Mouse (Mus musculus) liver, embryonic 14.5 days (tissue): ENCODE data around the gene Tbcd. TPM values are rescaled to one million over a fixed set of nuclear protein-coding genes. Genes with fewer than 3 reads are reported as not detected.
A peak's percentile ranks its signal among the peaks of the same experiment; 100 is the strongest.

Source experiments
- ATAC-seq: fragments of 200-750 bp; cut with Nextera tagmentation; 2 replicates; pipeline ENCODE4 v1.8.0; 2017; ENCODE audit warnings: moderate number of reproducible peaks, mild to moderate bottlenecking, moderate library complexity; ENCODE audit not compliant: insufficient read depth
- DNase-seq, 3 experiments: peaks; one replicate each; pipeline ENCODE4 v3.0.0-alpha.2; 2012 to 2013; ENCODE audit warnings: low read depth in 3 of 3, low spot score in 3 of 3
- H3K27ac ChIP-seq: fragments of 300-500 bp; sonication (generic); 2 replicates; pipeline ENCODE4 v1.5.1; 2014; ENCODE audit warnings: moderate library complexity, mild to moderate bottlenecking, control low read depth, inconsistent platforms
- H3K27me3 ChIP-seq: fragments of 300-500 bp; sonication (generic); 2 replicates; pipeline ENCODE4 v1.6.1; 2014; ENCODE audit warnings: mild to moderate bottlenecking, low read length, moderate library complexity; ENCODE audit not compliant: control insufficient read depth, insufficient read depth
- H3K36me3 ChIP-seq: fragments of 300-500 bp; sonication (generic); replicated peaks from 2 replicates; pipeline ENCODE4 v1.6.1; 2014; ENCODE audit warnings: low read depth; ENCODE audit not compliant: control insufficient read depth, insufficient read depth
- H3K4me1 ChIP-seq, 2 experiments: fragments of 200-500 bp in 1 of 2; fragments of 300-500 bp in 1 of 2; sonication (generic) in 1 of 2; replicated peaks; 2 replicates each; pipeline ENCODE4 v1.6.1; 2012 to 2014; ENCODE audit warnings: antibody characterized with exemption in 1 of 2, inconsistent platforms in 1 of 2, low read length in 1 of 2; ENCODE audit not compliant: control insufficient read depth in 2 of 2, insufficient read depth in 2 of 2
- H3K4me2 ChIP-seq: fragments of 300-500 bp; sonication (generic); 2 replicates; pipeline ENCODE4 v1.6.1; 2014; ENCODE audit warnings: low read depth, mild to moderate bottlenecking, control low read depth, moderate library complexity
- H3K4me3 ChIP-seq, 2 experiments: fragments of 200-500 bp in 1 of 2; fragments of 300-500 bp in 1 of 2; sonication (generic) in 1 of 2; 2 replicates each; pipeline ENCODE4 v1.5.1; 2012 to 2014; ENCODE audit warnings: low read depth in 2 of 2, low read length in 2 of 2, mild to moderate bottlenecking in 2 of 2, control low read depth in 1 of 2, inconsistent platforms in 1 of 2, moderate library complexity in 1 of 2; ENCODE audit not compliant: insufficient read depth in 1 of 2
- H3K9ac ChIP-seq: fragments of 300-500 bp; sonication (generic); replicated peaks from 2 replicates; pipeline ENCODE4 v1.6.1; 2014; ENCODE audit warnings: mild to moderate bottlenecking, control low read depth, moderate library complexity
- H3K9me3 ChIP-seq: fragments of 300-500 bp; sonication (generic); 2 replicates; pipeline ENCODE4 v1.6.1; 2016; ENCODE audit warnings: low read length, mixed read lengths; ENCODE audit not compliant: control insufficient read depth
- CTCF ChIP-seq: IDR thresholded peaks from 2 replicates; pipeline ENCODE4 v1.5.1; 2016; ENCODE audit warnings: antibody characterized with exemption, low read depth, control low read depth
- EP300 ChIP-seq: IDR thresholded peaks from 2 replicates; pipeline ENCODE4 v1.6.1; 2016; ENCODE audit warnings: antibody characterized with exemption, low read depth
- WGBS: fragments of 180-500 bp; shearing (Covaris S2); extraction: QIAGEN DNeasy Blood & Tissue Kit; methylation state at CpG from one replicate; pipeline ENCODE4 v1.1.7; 2014; ENCODE audit not compliant: insufficient replicate concordance; 5-methylcytosine and 5-hydroxymethylcytosine counted together
- polyA plus RNA-seq, 2 experiments: library from polyadenylated mRNA; depleted of rRNA in 1 of 2; stranded (reverse) in 1 of 2; unstranded in 1 of 2; fragments of >200 nt; fragmentation: Nextera tagmentation in 1 of 2; extraction: Ambion mirVana in 1 of 2; gene quantifications; 2 replicates each; pipeline versions ENCODE4 v1.2.1 to v1.2.3; 2012 to 2014

Tbcd gene
- polyA plus RNA-seq, 2 experiments, result 15.6 to 20.4 TPM

- DNase-seq (peak; percentile 39 to 52 (median 47)), ATAC-seq (peak; percentile 45; the same call in 1 of the 2 replicates)
- Histone ChIP-seq H3K36me3 (peaks cover 8% of the 10 kb centered on the region), H3K27me3 (no peaks in the 10 kb centered on the region), H3K9me3 (no peaks in the 10 kb centered on the region), H3K27ac (no peak overlapping the region), H3K9ac (no peak overlapping the region), H3K4me1 (peaks cover 0 to 3% of the 10 kb centered on the region in 2 experiments; a peak in 1 of 4 replicates), H3K4me2 (no peak overlapping the region), H3K4me3 (no peak overlapping the region)
- 25% methylated on average over 9 of the region's 9 CpGs for WGBS
- TF ChIP-seq CTCF (peak; percentile 94), EP300 (no peak)
These were observed 24.1 kb downstream of the Tbcd start for GRCm38 (mm10) chr11:121475699-121476415.

- Histone ChIP-seq H3K4me1 (0 out of 4 replicates have a peak, but pooled peaks cover 0 to 2% of the 10 kb centered on the region in 2 experiments), H3K27me3 (no peaks in the 10 kb centered on the region), H3K4me3 (no peak overlapping the region), H3K9me3 (no peaks in the 10 kb centered on the region), H3K27ac (no peak overlapping the region), H3K36me3 (peaks cover 8% of the 10 kb centered on the region), H3K4me2 (no peak overlapping the region), H3K9ac (no peak overlapping the region)
- DNase-seq (no peak), ATAC-seq (no peak)
- WGBS, result 82% methylated on average over 15 of the region's 15 CpGs
- TF ChIP-seq CTCF (no peak), EP300 (no peak)
These were observed 27.9 kb downstream of the Tbcd start for GRCm38 (mm10) chr11:121479476-121480203.

- H3K9me3 ChIP-seq, result no peaks in the 10 kb centered on the region
- ATAC-seq (0 out of 2 replicates have a peak, but pooled peaks have one; percentile 21), DNase-seq (no peak)
- no peak overlapping the region for H3K27ac ChIP-seq
- H3K9ac ChIP-seq, result no peak overlapping the region
- no peaks in the 10 kb centered on the region for H3K27me3 ChIP-seq
- no peak overlapping the region for H3K4me2 ChIP-seq
- H3K36me3 ChIP-seq, result peaks cover 11% of the 10 kb centered on the region
- 0 out of 4 replicates have a peak, but pooled peaks cover 0 to 2% of the 10 kb centered on the region in 2 experiments for H3K4me1 ChIP-seq
- TF ChIP-seq EP300 (no peak), CTCF (no peak)
- 72% methylated on average over 2 of the region's 2 CpGs for WGBS
- H3K4me3 ChIP-seq, result no peak overlapping the region
These were observed 29.4 kb downstream of the Tbcd start for GRCm38 (mm10) chr11:121481129-121481528.

GRCm38 (mm10) chr11:121485882-121486281 lies 34.1 kb downstream of the Tbcd start:
- 49% methylated on average over 9 of the region's 9 CpGs for WGBS
- Histone ChIP-seq H3K27me3 (no peaks in the 10 kb centered on the region), H3K4me3 (no peak overlapping the region), H3K4me1 (peaks cover 0 to 3% of the 10 kb centered on the region in 2 experiments; a peak in 1 of 4 replicates), H3K9ac (no peak overlapping the region), H3K36me3 (peaks cover 3% of the 10 kb centered on the region; the same call in 1 of the 2 replicates), H3K27ac (no peak overlapping the region), H3K4me2 (no peak overlapping the region), H3K9me3 (no peaks in the 10 kb centered on the region)
- TF ChIP-seq CTCF, result no peak
- TF ChIP-seq EP300, result no peak
- DNase-seq (no peak), ATAC-seq (no peak)

- Histone ChIP-seq H3K9me3 (no peaks in the 10 kb centered on the region), H3K4me3 (no peak overlapping the region), H3K4me2 (no peak overlapping the region), H3K36me3 (no peaks in the 10 kb centered on the region; the same call in 1 of the 2 replicates), H3K27ac (no peak overlapping the region), H3K4me1 (peaks cover 0 to 1% of the 10 kb centered on the region in 2 experiments; a peak in 1 of 4 replicates), H3K27me3 (no peaks in the 10 kb centered on the region), H3K9ac (no peak overlapping the region)
- TF ChIP-seq EP300, result no peak
- no peak for TF ChIP-seq CTCF
- ATAC-seq, result no peak
- DNase-seq, result no peak
These were observed 38.9 kb downstream of the Tbcd start for GRCm38 (mm10) chr11:121490651-121491050.
